Mouse (Mus musculus) liver, embryonic 12.5 days (tissue): ENCODE data around the gene Syn2. TPM values are rescaled to one million over a fixed set of nuclear protein-coding genes. Genes with fewer than 3 reads are reported as not detected.

Experiments
- ATAC-seq: fragments of 200-750 bp; cut with Nextera tagmentation; 2 replicates; pipeline ENCODE4 v1.8.0; 2017; ENCODE audit warnings: moderate number of reproducible peaks, mild to moderate bottlenecking, moderate library complexity
- H3K27ac ChIP-seq: fragments of 300-500 bp; sonication (generic); 2 replicates; pipeline ENCODE4 v1.5.1; 2016; ENCODE audit warnings: mild to moderate bottlenecking
- H3K27me3 ChIP-seq: fragments of 300-500 bp; sonication (generic); replicated peaks from 2 replicates; pipeline ENCODE4 v1.6.1; 2016; ENCODE audit warnings: mild to moderate bottlenecking, moderate library complexity
- H3K36me3 ChIP-seq: fragments of 300-500 bp; sonication (generic); 2 replicates; pipeline ENCODE4 v1.6.1; 2016; ENCODE audit warnings: mild to moderate bottlenecking, moderate library complexity
- H3K4me1 ChIP-seq: fragments of 300-500 bp; sonication (generic); 2 replicates; pipeline ENCODE4 v1.6.1; 2016
- H3K4me2 ChIP-seq: fragments of 300-500 bp; sonication (generic); 2 replicates; pipeline ENCODE4 v1.6.1; 2016; ENCODE audit warnings: mild to moderate bottlenecking, moderate library complexity
- H3K4me3 ChIP-seq: fragments of 300-500 bp; sonication (generic); 2 replicates; pipeline ENCODE4 v1.5.1; 2016; ENCODE audit warnings: mild to moderate bottlenecking, moderate library complexity
- H3K9ac ChIP-seq: fragments of 300-500 bp; sonication (generic); 2 replicates; pipeline ENCODE4 v1.6.1; 2016; ENCODE audit warnings: mild to moderate bottlenecking, moderate library complexity
- H3K9me3 ChIP-seq: fragments of 300-500 bp; sonication (generic); replicated peaks from 2 replicates; pipeline ENCODE4 v1.6.1; 2016; ENCODE audit warnings: mild to moderate bottlenecking, moderate library complexity
- WGBS: fragments of 180-500 bp; shearing (Covaris S2); methylation state at CpG from one replicate; pipeline ENCODE4 v1.1.7; 2016; ENCODE audit not compliant: insufficient replicate concordance; 5-methylcytosine and 5-hydroxymethylcytosine counted together
- polyA plus RNA-seq: library from polyadenylated mRNA; unstranded; fragments of >200 nt; fragmentation: Nextera tagmentation; extraction: Ambion mirVana; gene quantifications from 2 replicates; pipeline ENCODE4 v1.2.1, GENCODE M21; 2016

The Syn2 gene
- polyA plus RNA-seq, 1 experiment from 2014 or later: not detected

- ATAC-seq: no peak
- Histone ChIP-seq H3K27ac (no peak within 1 kb of the TSS), H3K9ac (no peak within 1 kb of the TSS), H3K4me1 (0 out of 2 replicates have a peak, but pooled peaks cover 4% of the 10 kb centered on the region), H3K36me3 (no peaks in the 10 kb centered on the region), H3K27me3 (0 out of 2 replicates have a peak, but pooled peaks cover 6% of the 10 kb centered on the region), H3K4me2 (peak within 1 kb of the TSS; percentile 36), H3K4me3 (no peak within 1 kb of the TSS), H3K9me3 (no peaks in the 10 kb centered on the region)
- WGBS: 46% methylated on average over 7 of the region's 10 CpGs
Observed at GRCm38 (mm10) chr6:115252099-115252873, 117.6 kb downstream of the Syn2 start, which contains the start of gene Timp4. Gene Timp4, minus strand, starts transcription at chr6:115252205.

GRCm38 (mm10) chr6:115255171-115255570, 120.5 kb downstream of the Syn2 start:
- Histone ChIP-seq H3K4me3 (no peak overlapping the region), H3K27me3 (0 out of 2 replicates have a peak, but pooled peaks cover 6% of the 10 kb centered on the region), H3K9me3 (no peaks in the 10 kb centered on the region), H3K36me3 (no peaks in the 10 kb centered on the region), H3K9ac (no peak overlapping the region), H3K4me2 (no peak overlapping the region), H3K4me1 (0 out of 2 replicates have a peak, but pooled peaks cover 4% of the 10 kb centered on the region), H3K27ac (no peak overlapping the region)
- WGBS: 59% methylated on average over 3 of the region's 3 CpGs
- no peak for ATAC-seq

GRCm38 (mm10) chr6:115260507-115260906, 125.8 kb downstream of the Syn2 start:
- no peaks in the 10 kb centered on the region for H3K9me3 ChIP-seq
- H3K4me1 ChIP-seq: no peaks in the 10 kb centered on the region
- no peak overlapping the region for H3K4me3 ChIP-seq
- no peak overlapping the region for H3K9ac ChIP-seq
- 73% methylated on average over 3 of the region's 3 CpGs for WGBS
- no peak overlapping the region for H3K27ac ChIP-seq
- no peak overlapping the region for H3K4me2 ChIP-seq
- H3K27me3 ChIP-seq: no peaks in the 10 kb centered on the region
- no peaks in the 10 kb centered on the region for H3K36me3 ChIP-seq
- no peak for ATAC-seq

- H3K9me3 ChIP-seq: no peaks in the 10 kb centered on the region
- H3K27ac ChIP-seq: no peak overlapping the region
- 58% methylated on average over 5 of the region's 5 CpGs for WGBS
Observed at GRCm38 (mm10) chr6:115266791-115267190, 132.1 kb downstream of the Syn2 start.

GRCm38 (mm10) chr6:115267916-115268315, 133.2 kb downstream of the Syn2 start:
- no peak overlapping the region for H3K4me2 ChIP-seq
- H3K4me3 ChIP-seq: no peak overlapping the region
- 47% methylated on average over 2 of the region's 2 CpGs for WGBS
- no peaks in the 10 kb centered on the region for H3K9me3 ChIP-seq
- no peaks in the 10 kb centered on the region for H3K36me3 ChIP-seq
- no peak overlapping the region for H3K9ac ChIP-seq
- no peaks in the 10 kb centered on the region for H3K4me1 ChIP-seq
- 0 out of 2 replicates have a peak, but pooled peaks cover 4% of the 10 kb centered on the region for H3K27me3 ChIP-seq
- no peak overlapping the region for H3K27ac ChIP-seq
- ATAC-seq: no peak

More at GRCm38 (mm10) chr6:115266791-115267190, 132.1 kb downstream of the Syn2 start:
- Histone ChIP-seq H3K4me3 (no peak overlapping the region), H3K4me1 (no peaks in the 10 kb centered on the region), H3K9ac (no peak overlapping the region), H3K4me2 (no peak overlapping the region), H3K36me3 (no peaks in the 10 kb centered on the region), H3K27me3 (no peaks in the 10 kb centered on the region)
- ATAC-seq: no peak

- ATAC-seq: no peak
- 71% methylated on average over 10 of the region's 10 CpGs for WGBS
- no peak overlapping the region for H3K9ac ChIP-seq
- H3K4me3 ChIP-seq: no peak overlapping the region
- H3K27ac ChIP-seq: no peak overlapping the region
- H3K27me3 ChIP-seq: 0 out of 2 replicates have a peak, but pooled peaks cover 4% of the 10 kb centered on the region
- no peaks in the 10 kb centered on the region for H3K4me1 ChIP-seq
- no peak overlapping the region for H3K4me2 ChIP-seq
- H3K9me3 ChIP-seq: no peaks in the 10 kb centered on the region
- H3K36me3 ChIP-seq: no peaks in the 10 kb centered on the region
Observed at GRCm38 (mm10) chr6:115268551-115269385, 134.1 kb downstream of the Syn2 start.

GRCm38 (mm10) chr6:115269561-115269960, 134.9 kb downstream of the Syn2 start:
- H3K4me3 ChIP-seq: no peak overlapping the region
- H3K27me3 ChIP-seq: 0 out of 2 replicates have a peak, but pooled peaks cover 4% of the 10 kb centered on the region
- no peak overlapping the region for H3K9ac ChIP-seq
- no peak overlapping the region for H3K27ac ChIP-seq
- no peaks in the 10 kb centered on the region for H3K36me3 ChIP-seq
- H3K4me1 ChIP-seq: no peaks in the 10 kb centered on the region
- no peak for ATAC-seq
- H3K4me2 ChIP-seq: no peak overlapping the region
- WGBS: 45% methylated on average over 5 of the region's 5 CpGs
- H3K9me3 ChIP-seq: no peaks in the 10 kb centered on the region

- Histone ChIP-seq H3K4me3 (no peak overlapping the region), H3K4me2 (no peak overlapping the region), H3K36me3 (no peaks in the 10 kb centered on the region), H3K4me1 (no peaks in the 10 kb centered on the region), H3K27me3 (0 out of 2 replicates have a peak, but pooled peaks cover 4% of the 10 kb centered on the region), H3K9me3 (no peaks in the 10 kb centered on the region), H3K27ac (no peak overlapping the region), H3K9ac (no peak overlapping the region)
- no peak for ATAC-seq
- 29% methylated on average over 2 of the region's 2 CpGs for WGBS
Observed at GRCm38 (mm10) chr6:115270085-115270484, 135.4 kb downstream of the Syn2 start.

- H3K4me3 ChIP-seq: no peak overlapping the region
- H3K27me3 ChIP-seq: 0 out of 2 replicates have a peak, but pooled peaks cover 4% of the 10 kb centered on the region
- no peak for ATAC-seq
- H3K4me1 ChIP-seq: no peaks in the 10 kb centered on the region
- H3K9me3 ChIP-seq: no peaks in the 10 kb centered on the region
- H3K36me3 ChIP-seq: no peaks in the 10 kb centered on the region
- WGBS: 48% methylated on average over 3 of the region's 3 CpGs
- no peak overlapping the region for H3K27ac ChIP-seq
- no peak overlapping the region for H3K9ac ChIP-seq
- no peak overlapping the region for H3K4me2 ChIP-seq
Observed at GRCm38 (mm10) chr6:115271326-115271725, 136.6 kb downstream of the Syn2 start.

GRCm38 (mm10) chr6:115271866-115272271, 137.2 kb downstream of the Syn2 start:
- Histone ChIP-seq H3K9ac (no peak overlapping the region), H3K4me1 (no peaks in the 10 kb centered on the region), H3K9me3 (no peaks in the 10 kb centered on the region), H3K27me3 (0 out of 2 replicates have a peak, but pooled peaks cover 4% of the 10 kb centered on the region), H3K4me3 (no peak overlapping the region), H3K36me3 (no peaks in the 10 kb centered on the region), H3K4me2 (no peak overlapping the region), H3K27ac (no peak overlapping the region)
- 36% methylated on average over 4 of the region's 4 CpGs for WGBS
- no peak for ATAC-seq

GRCm38 (mm10) chr6:115273346-115273745, 138.6 kb downstream of the Syn2 start:
- 76% methylated on average over 10 of the region's 10 CpGs for WGBS
- no peak for ATAC-seq
- Histone ChIP-seq H3K9me3 (no peaks in the 10 kb centered on the region), H3K36me3 (no peaks in the 10 kb centered on the region), H3K4me2 (no peak overlapping the region), H3K27ac (no peak overlapping the region), H3K4me3 (no peak overlapping the region), H3K9ac (no peak overlapping the region), H3K4me1 (0 out of 2 replicates have a peak, but pooled peaks cover 3% of the 10 kb centered on the region), H3K27me3 (0 out of 2 replicates have a peak, but pooled peaks cover 9% of the 10 kb centered on the region)

- Histone ChIP-seq H3K27ac (no peak overlapping the region), H3K4me3 (no peak overlapping the region), H3K27me3 (0 out of 2 replicates have a peak, but pooled peaks cover 9% of the 10 kb centered on the region), H3K9me3 (no peaks in the 10 kb centered on the region), H3K9ac (no peak overlapping the region), H3K4me2 (no peak overlapping the region), H3K36me3 (no peaks in the 10 kb centered on the region), H3K4me1 (0 out of 2 replicates have a peak, but pooled peaks cover 3% of the 10 kb centered on the region)
- 62% methylated on average over 9 of the region's 9 CpGs for WGBS
- ATAC-seq: no peak
Observed at GRCm38 (mm10) chr6:115274705-115275104, 140.0 kb downstream of the Syn2 start.
